Mouse (Mus musculus) left cerebral cortex, postnatal 25 days (tissue): ENCODE measurements around the gene Stag3. TPM values are rescaled to one million over a fixed set of nuclear protein-coding genes. Genes with fewer than 3 reads are reported as not detected.

Experiments used
- total RNA-seq, 2 experiments: library from RNA; stranded (reverse); gene quantifications; 2 replicates each; pipeline ENCODE4 v1.2.3; 2021

Gene Stag3
- total RNA-seq, 2 experiments from 2014 or later = 0.57 to 1.1 TPM

Other genes with a start within 250 kb of the Stag3 start
- not detected for gene Smok3c, start 227.0 kb upstream of the Stag3 start, total RNA-seq
- 10 to 100 TPM; 39.4 to 40.5 TPM for gene Zkscan1, start 195.2 kb upstream of the Stag3 start, total RNA-seq
- 10 to 100 TPM; 16.4 to 16.6 TPM for gene Zscan21, start 163.3 kb upstream of the Stag3 start, total RNA-seq
- gene Zfp113, start 124.5 kb upstream of the Stag3 start, total RNA-seq = 10 to 100 TPM; 11.5 to 16.9 TPM
- 100 to 1,000 TPM; 130 to 133 TPM for gene Cops6, start 119.2 kb upstream of the Stag3 start, total RNA-seq
- 10 to 100 TPM; 22.9 to 23.4 TPM for gene Ap4m1, start 108.2 kb upstream of the Stag3 start, total RNA-seq
- gene Mcm7, start 107.8 kb upstream of the Stag3 start, total RNA-seq = 10 to 100 TPM; 11.7 to 13.7 TPM
- gene Taf6, start 92.8 kb upstream of the Stag3 start, total RNA-seq = 10 to 100 TPM; 39.3 to 42.0 TPM
- gene Cnpy4, start 92.8 kb upstream of the Stag3 start, total RNA-seq = 10 to 100 TPM; 15.6 to 16.9 TPM
- gene Mblac1, start 85.9 kb upstream of the Stag3 start, total RNA-seq = 10 to 100 TPM in 1 of 2 experiments, 1 to 10 TPM in 1; 8.9 to 10.3 TPM
- gene Nxpe5, start 54.3 kb upstream of the Stag3 start, total RNA-seq = under 1 TPM in 1 of 2 experiments, not detected in 1; 0.23 TPM
- gene Lamtor4, start 24.8 kb upstream of the Stag3 start, total RNA-seq = 10 to 100 TPM; 56.9 to 59.8 TPM
- 10 to 100 TPM; 62.2 to 65.8 TPM for gene BC037034, start 16.2 kb upstream of the Stag3 start, total RNA-seq
- 1 to 10 TPM; 3.5 to 3.6 TPM for gene Gal3st4, start 7.4 kb upstream of the Stag3 start, total RNA-seq
- gene Gm43720, start 282 bp upstream of the Stag3 start, total RNA-seq = under 1 TPM in 1 of 2 experiments, not detected in 1; 0.09 TPM
- gene Gpc2, start 235 bp upstream of the Stag3 start, total RNA-seq = 1 to 10 TPM; 1.3 to 2.1 TPM
- gene Pvrig, start 61.7 kb downstream of the Stag3 start, total RNA-seq = not detected
- 10 to 100 TPM; 21.2 to 21.8 TPM for gene Zfp157, start 161.2 kb downstream of the Stag3 start, total RNA-seq